Mouse (Mus musculus) hindlimb bud, embryonic 11.5 days (tissue): ENCODE measurements around the gene Wdr31.

ENCODE experiments used
- DNase-seq: peaks from one replicate; pipeline ENCODE4 v3.0.0-alpha.2; 2012; ENCODE audit warnings: low read depth, low spot score; ENCODE audit errors: extremely low spot score

The Wdr31 gene

DNA sequence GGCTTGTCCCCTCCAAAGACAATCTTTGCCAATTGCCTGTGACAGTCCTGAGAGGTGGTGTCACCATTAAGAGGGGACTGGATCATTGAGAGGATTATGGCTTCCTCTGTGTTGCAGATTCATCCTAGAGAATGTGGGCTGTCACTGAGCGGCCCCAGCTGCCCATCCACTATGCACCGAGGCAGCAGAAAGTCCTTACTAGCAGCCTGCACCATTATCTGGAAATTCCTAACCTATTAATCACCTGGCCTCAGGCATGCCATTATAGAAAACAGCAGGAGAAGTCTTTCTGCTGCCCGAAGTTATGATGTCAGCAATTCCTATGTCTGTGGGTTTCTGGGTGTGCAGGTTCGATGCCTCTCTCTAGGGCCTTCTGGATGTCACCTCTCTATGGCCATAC, 29.7 kb downstream of the Wdr31 start:
- DNase-seq = no peak

GRCm38 (mm10) chr4:62440544-62440943, 30.2 kb downstream of the Wdr31 start:
- no peak for DNase-seq

GRCm38 (mm10) chr4:62439793-62440192, 30.9 kb downstream of the Wdr31 start:
- no peak for DNase-seq

- no peak for DNase-seq
Measured at GRCm38 (mm10) chr4:62437871-62438270, 32.8 kb downstream of the Wdr31 start.

DNA sequence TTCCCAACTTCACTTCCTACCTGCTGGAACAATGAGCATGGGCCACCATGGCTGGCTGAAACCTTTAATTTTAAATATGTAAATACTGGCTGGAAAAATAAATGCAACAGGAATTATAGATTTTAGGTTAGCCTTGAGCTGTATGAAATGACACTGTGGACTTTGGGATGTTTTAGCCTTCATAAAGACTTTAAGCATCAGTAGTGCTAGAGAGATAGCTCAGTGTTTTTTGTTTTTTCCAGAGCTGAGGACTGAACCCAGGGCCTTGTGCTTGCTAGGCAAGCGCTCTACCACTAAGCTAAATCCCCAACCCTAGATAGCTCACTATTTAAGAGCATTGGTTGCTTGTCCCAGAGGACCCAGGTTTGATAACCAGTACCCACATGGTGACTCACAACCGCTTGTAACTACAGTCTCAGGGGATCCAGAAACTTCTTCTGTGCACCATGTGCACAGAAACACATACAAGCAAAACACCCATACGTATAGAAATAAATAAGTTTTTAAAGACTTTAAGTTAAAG, 33.4 kb downstream of the Wdr31 start:
- DNase-seq = no peak

DNA sequence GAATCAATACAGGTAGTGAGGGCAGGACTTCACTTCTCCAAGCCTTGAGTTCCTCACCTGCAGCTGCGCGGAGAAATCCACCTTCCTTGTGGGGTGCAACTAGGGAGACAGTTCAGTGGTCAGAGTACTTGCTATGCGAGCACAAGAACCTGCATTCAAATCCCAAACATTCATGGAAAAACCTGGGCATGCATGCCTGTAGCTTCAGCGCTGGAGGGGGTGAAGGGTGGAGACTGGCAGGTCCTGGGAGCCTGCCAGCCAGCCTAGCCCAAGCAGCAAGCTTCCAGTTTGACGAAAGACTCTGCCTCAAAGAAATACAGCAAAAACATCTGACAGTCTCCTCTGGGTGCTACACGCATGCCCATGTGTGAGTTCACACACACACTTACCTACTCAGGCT, 35.6 kb downstream of the Wdr31 start, which contains the start of gene Rnf183:
Gene Rnf183 (minus strand): TSS at position 172 of the 400 bp plus-strand sequence.
- DNase-seq = no peak

DNA sequence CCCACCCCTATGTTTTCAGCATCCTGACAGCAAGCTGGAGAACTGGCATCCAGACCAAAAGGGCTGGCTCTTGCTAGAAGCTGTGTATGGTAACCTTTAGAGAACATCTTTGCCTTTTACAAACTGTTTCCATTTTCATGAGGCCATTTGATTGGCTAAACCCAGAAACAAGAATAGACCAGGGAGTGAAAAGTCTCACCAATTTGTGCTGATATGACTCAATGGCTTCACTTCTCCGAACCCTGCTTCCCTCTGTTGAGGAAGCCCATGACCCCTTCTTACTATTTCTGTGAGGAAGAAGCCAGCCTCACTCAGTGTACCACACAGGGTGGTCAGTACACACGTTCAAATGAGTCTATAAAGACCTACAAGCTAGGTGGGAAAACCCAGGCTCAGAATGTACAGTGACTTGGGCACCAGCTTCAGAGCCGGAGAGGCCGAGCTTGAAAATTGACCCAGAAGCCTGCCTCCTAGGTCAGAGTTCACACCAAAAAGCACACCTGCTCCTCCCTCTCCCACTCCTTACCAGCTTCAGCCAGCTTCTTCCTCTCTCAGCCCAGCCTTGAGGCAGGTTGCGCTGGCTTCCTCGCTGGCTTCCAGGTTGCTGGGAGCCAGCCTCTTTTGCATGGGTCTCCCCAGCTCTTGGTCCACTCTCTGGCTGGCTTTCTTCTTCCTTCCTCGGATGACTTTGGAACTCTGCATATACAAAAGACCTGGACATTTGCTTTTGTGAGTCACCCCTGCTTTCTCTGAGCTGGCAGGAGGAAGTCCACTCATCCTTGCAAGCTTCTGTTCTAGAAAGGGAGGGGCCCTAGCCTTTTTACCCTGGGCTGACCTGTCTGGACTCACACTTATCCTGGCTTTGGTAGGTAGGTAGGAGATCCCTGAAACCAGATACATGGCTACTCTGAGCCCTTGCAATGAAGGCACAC, 36.5 kb downstream of the Wdr31 start:
- no peak for DNase-seq

GRCm38 (mm10) chr4:62431522-62431921, 39.2 kb downstream of the Wdr31 start:
- DNase-seq = no peak

- no peak for DNase-seq
Measured at GRCm38 (mm10) chr4:62430678-62431077, 40.0 kb downstream of the Wdr31 start.

GRCm38 (mm10) chr4:62429616-62430015, 41.1 kb downstream of the Wdr31 start:
- no peak for DNase-seq

- no peak for DNase-seq
Measured at GRCm38 (mm10) chr4:62427978-62428758, 42.5 kb downstream of the Wdr31 start.

- no peak for DNase-seq
Measured at GRCm38 (mm10) chr4:62425891-62426290, 44.8 kb downstream of the Wdr31 start.

DNA sequence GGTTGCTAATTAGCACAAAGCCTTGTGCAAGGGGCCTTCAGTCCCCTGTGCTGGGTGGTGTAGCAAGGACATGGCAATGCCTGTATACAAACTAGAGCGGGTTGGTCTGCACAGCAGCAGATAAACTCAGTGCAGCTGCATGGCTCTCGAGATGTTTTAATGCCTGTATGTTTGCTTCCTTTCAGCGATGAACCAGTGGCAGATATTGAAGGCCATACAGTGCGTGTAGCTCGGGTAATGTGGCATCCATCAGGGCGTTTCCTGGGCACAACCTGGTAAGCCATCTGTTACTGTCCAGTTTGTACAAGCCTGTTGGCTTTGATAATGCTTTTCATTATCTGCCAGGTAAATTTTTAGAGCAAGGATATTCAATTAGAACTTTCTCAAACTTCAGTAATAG, 51.6 kb downstream of the Wdr31 start:
- DNase-seq = no peak

DNA sequence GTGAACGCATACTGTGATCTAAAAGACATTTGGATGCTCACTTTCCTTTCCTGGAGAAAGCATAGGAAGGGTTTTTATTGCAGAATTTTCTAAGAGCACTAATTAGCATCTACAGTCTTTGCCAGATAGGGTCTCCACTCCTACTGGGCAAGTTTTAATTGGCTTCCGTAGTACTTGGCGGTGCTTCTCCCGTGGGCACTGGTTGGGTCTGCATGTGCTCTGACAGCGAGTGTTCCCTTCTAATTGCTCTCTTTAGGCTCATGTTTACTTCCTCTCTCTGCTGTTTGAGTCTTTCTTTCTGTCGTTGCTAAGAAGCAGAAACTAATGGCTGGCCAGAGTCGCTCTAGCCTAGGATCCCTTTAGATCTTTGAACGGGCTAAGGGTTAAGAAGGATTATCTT, 52.2 kb downstream of the Wdr31 start:
- DNase-seq = no peak

DNA sequence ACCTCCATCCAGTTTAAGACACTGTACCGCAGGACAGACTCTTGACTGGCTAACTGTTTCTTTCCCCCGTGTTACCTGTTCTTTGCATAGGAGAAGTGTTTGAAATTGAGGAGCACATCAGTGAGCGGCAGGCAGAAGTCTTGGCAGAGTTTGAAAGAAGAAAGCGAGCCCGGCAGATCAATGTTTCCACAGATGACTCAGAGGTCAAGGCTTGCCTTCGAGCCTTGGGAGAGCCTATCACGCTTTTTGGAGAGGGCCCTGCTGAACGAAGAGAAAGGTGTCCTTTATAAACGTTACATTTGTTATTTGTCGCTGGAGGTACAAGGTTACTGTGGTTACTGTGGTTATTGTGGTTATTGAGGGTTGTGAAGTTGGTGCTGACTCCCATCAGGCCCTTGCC, 59.1 kb downstream of the Wdr31 start:
- no peak for DNase-seq

- no peak for DNase-seq
Measured at GRCm38 (mm10) chr4:62410325-62410724, 60.4 kb downstream of the Wdr31 start.

DNA sequence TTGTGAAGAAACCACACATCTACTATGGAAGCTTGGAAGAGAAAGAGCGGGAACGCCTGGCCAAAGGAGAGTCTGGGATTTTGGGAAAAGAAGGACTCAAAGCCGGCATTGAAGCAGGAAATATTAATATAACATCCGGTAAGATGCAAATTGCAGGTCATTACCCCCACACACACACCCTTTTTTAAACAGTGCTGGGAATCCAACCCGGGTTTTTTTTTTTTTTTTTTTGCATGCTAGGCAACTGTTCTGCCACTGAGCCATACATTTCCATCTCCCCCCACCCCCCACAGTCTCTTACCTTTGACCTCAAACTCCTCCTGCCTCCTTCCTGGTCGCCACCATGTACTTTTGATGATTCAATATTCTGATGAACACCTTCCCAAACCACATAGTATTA, 61.1 kb downstream of the Wdr31 start:
- no peak for DNase-seq

GRCm38 (mm10) chr4:62408601-62409282, 62.0 kb downstream of the Wdr31 start, which contains the start of the genes Cdc26 and Prpf4:
Gene Cdc26, minus strand, starts transcription at chr4:62408642.
Gene Prpf4, plus strand, starts transcription at chr4:62408797.
- peak; percentile 97 for DNase-seq

- peak; percentile 44 for DNase-seq
Measured at GRCm38 (mm10) chr4:62407730-62408582, 62.7 kb downstream of the Wdr31 start.

DNA sequence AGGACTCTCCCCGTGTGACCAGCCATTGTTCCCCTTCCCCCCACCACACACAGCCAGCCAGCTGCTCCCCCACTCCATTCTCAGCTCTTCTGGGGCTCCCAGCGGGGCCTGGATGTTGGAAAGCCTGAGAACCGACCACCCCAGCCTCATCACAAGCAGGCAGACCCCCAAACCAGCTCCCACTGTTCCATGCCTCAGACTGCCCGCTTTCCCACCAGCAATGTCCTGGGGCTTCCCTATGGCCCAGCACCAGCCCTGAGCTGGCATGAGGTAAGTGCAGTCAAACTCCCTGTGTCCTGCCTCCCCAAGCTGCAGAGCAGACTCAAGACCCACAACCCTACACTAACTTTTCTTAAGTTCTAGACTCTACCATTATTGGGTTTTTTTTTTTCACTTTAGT, 64.6 kb downstream of the Wdr31 start:
- no peak for DNase-seq
